Mouse (Mus musculus) embryonic facial prominence, embryonic 14.5 days (tissue): ENCODE data around the gene Ube4b. TPM values are rescaled to one million over a fixed set of nuclear protein-coding genes. Genes with fewer than 3 reads are reported as not detected.
"Not testable (repeated sequence)": the region's sequence is repeated elsewhere in the genome, so short reads cannot be mapped to it uniquely, and the experiment has no call there.

Experiments
- ATAC-seq: fragments of 200-750 bp; cut with Nextera tagmentation; 2 replicates; pipeline ENCODE4 v1.8.0; 2017; ENCODE audit warnings: low read depth, moderate number of reproducible peaks, moderate TSS enrichment
- DNase-seq: peaks from one replicate; pipeline ENCODE4 v3.0.0-alpha.2; 2015; ENCODE audit warnings: low spot score
- H3K27ac ChIP-seq: fragments of 300-500 bp; sonication (generic); replicated peaks from 2 replicates; pipeline ENCODE4 v1.5.1; 2014; ENCODE audit warnings: low read depth, mild to moderate bottlenecking, low read length, moderate library complexity
- H3K27me3 ChIP-seq: fragments of 300-500 bp; sonication (generic); replicated peaks from 2 replicates; pipeline ENCODE4 v1.6.1; 2014; ENCODE audit warnings: low read length; ENCODE audit not compliant: control insufficient read depth, insufficient read depth
- H3K36me3 ChIP-seq: fragments of 300-500 bp; sonication (generic); 2 replicates; pipeline ENCODE4 v1.6.1; 2014; ENCODE audit warnings: low read length, mixed read lengths; ENCODE audit not compliant: control insufficient read depth, insufficient read depth
- H3K4me1 ChIP-seq: fragments of 300-500 bp; sonication (generic); 2 replicates; pipeline ENCODE4 v1.6.1; 2014; ENCODE audit warnings: antibody characterized with exemption, low read length; ENCODE audit not compliant: control insufficient read depth, insufficient read depth
- H3K4me2 ChIP-seq: fragments of 300-500 bp; sonication (generic); 2 replicates; pipeline ENCODE4 v1.6.1; 2014; ENCODE audit warnings: low read depth, mild to moderate bottlenecking, low read length, moderate library complexity, mixed read lengths
- H3K4me3 ChIP-seq: fragments of 300-500 bp; sonication (generic); 2 replicates; pipeline ENCODE4 v1.5.1; 2014; ENCODE audit warnings: low read depth, mild to moderate bottlenecking, low read length
- H3K9ac ChIP-seq: fragments of 300-500 bp; sonication (generic); 2 replicates; pipeline ENCODE4 v1.6.1; 2014; ENCODE audit warnings: low read depth, mild to moderate bottlenecking, low read length, moderate library complexity, mixed read lengths
- H3K9me3 ChIP-seq: fragments of 300-500 bp; sonication (generic); 2 replicates; pipeline ENCODE4 v1.6.1; 2016; ENCODE audit warnings: low read length; ENCODE audit not compliant: control insufficient read depth
- WGBS: fragments of 180-500 bp; shearing (Covaris S2); extraction: QIAGEN DNeasy Blood & Tissue Kit; methylation state at CpG from one replicate; pipeline ENCODE4 v1.1.7; 2014; 5-methylcytosine and 5-hydroxymethylcytosine counted together
- polyA plus RNA-seq: library from polyadenylated mRNA; unstranded; fragments of >200 nt; fragmentation: Nextera tagmentation; extraction: Ambion mirVana; gene quantifications from 2 replicates; pipeline ENCODE4 v1.2.1, GENCODE M21; 2014

Ube4b gene
- 42.2 and 43.7 TPM in 2 replicates for polyA plus RNA-seq

- DNase-seq (peak; percentile 99), ATAC-seq (peak; percentile 92)
- peak within 1 kb of the TSS; percentile 98 for H3K27ac ChIP-seq
- H3K9ac ChIP-seq = peak within 1 kb of the TSS; percentile 89
- H3K9me3 ChIP-seq = no peaks in the 10 kb centered on the region
- peaks cover 12% of the 10 kb centered on the region for H3K4me1 ChIP-seq
- peak within 1 kb of the TSS; percentile 60 for H3K4me2 ChIP-seq
- H3K27me3 ChIP-seq = no peaks in the 10 kb centered on the region
- H3K36me3 ChIP-seq = no peaks in the 10 kb centered on the region
- under 1% methylated on average over 37 of the region's 50 CpGs for WGBS
- peak within 1 kb of the TSS; percentile 92 for H3K4me3 ChIP-seq
These were observed at the start of gene Ube4b for GRCm38 (mm10) chr4:149426325-149427199. TSS of gene Ube4b (minus strand) at chr4:149426749.

DNA sequence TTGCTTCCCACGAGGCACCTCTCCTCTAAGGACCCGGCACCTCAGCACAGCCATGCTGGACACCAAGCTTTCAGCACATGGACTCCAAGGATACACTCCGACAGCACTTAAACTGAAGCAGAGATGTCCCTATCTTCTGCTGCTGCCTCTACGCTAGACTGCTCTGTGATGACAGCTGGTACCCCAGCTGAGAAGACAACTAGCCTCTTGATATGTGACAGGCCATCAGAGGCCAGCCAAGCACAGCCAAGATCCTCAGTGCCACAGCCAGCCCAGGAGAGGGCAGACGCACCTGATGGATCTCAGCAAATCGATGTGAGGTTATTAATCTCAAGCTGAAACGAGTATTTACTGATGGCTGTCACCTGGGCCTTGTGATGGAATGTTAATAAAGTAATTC lies 48.5 kb upstream of the Ube4b start:
- DNase-seq (no peak), ATAC-seq (no peak)
- H3K9me3 ChIP-seq = no peaks in the 10 kb centered on the region
- H3K27me3 ChIP-seq = no peaks in the 10 kb centered on the region
- WGBS = 83% methylated on average over 7 of the region's 7 CpGs
- H3K4me1 ChIP-seq = no peaks in the 10 kb centered on the region
- no peak overlapping the region for H3K27ac ChIP-seq
- no peak overlapping the region for H3K4me3 ChIP-seq
- H3K9ac ChIP-seq = no peak overlapping the region
- H3K36me3 ChIP-seq = peaks cover 22% of the 10 kb centered on the region
- no peak overlapping the region for H3K4me2 ChIP-seq

GRCm38 (mm10) chr4:149469557-149469956 lies 43.0 kb upstream of the Ube4b start:
- H3K9ac ChIP-seq = no peak overlapping the region
- DNase-seq (no peak), ATAC-seq (no peak)
- no peaks in the 10 kb centered on the region for H3K4me1 ChIP-seq
- H3K36me3 ChIP-seq = peaks cover 36% of the 10 kb centered on the region
- H3K27ac ChIP-seq = no peak overlapping the region
- WGBS = 90% methylated on average over 3 of the region's 3 CpGs
- no peak overlapping the region for H3K4me2 ChIP-seq
- no peaks in the 10 kb centered on the region for H3K27me3 ChIP-seq
- H3K4me3 ChIP-seq = no peak overlapping the region
- no peaks in the 10 kb centered on the region for H3K9me3 ChIP-seq

DNA sequence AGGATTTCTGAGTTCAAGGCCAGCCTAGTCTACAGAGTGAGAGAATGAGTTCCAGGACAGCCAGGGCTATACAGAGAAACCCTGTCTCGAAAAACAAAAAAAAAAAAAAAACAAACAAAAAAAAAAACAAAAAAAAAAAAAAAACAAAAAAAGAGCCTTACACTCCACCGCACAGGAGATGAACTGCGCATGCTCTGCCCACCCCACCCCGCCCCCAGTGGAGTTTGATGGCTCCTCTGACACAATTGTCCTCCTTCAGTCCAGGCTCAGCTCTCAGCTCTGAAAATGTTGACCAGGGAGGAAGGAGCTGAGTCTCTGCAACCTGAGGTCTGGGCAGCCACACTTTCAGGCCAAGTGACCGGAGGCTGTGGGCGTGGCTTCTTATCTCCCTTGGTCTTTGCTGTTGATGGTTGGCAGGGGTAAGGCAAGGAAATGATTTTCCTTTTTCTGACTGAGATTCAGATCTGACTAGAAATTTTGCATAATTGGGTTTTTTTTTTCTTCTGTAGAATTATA lies 36.9 kb upstream of the Ube4b start:
- H3K36me3 ChIP-seq = peaks cover 8% of the 10 kb centered on the region
- no peaks in the 10 kb centered on the region for H3K9me3 ChIP-seq
- no peak for ATAC-seq
- no peak for DNase-seq
- no peaks in the 10 kb centered on the region for H3K27me3 ChIP-seq
- H3K9ac ChIP-seq = no peak overlapping the region
- no peak overlapping the region for H3K27ac ChIP-seq
- no peak overlapping the region for H3K4me3 ChIP-seq
- H3K4me1 ChIP-seq = no peaks in the 10 kb centered on the region
- WGBS = 71% methylated on average over 6 of the region's 6 CpGs
- no peak overlapping the region for H3K4me2 ChIP-seq

GRCm38 (mm10) chr4:149462305-149462971 lies 35.9 kb upstream of the Ube4b start:
- DNase-seq (no peak), ATAC-seq (no peak)
- Histone ChIP-seq H3K4me2 (no peak overlapping the region), H3K27ac (no peak overlapping the region), H3K36me3 (peaks cover 3% of the 10 kb centered on the region), H3K4me3 (no peak overlapping the region), H3K9me3 (no peaks in the 10 kb centered on the region), H3K4me1 (no peaks in the 10 kb centered on the region), H3K9ac (no peak overlapping the region), H3K27me3 (no peaks in the 10 kb centered on the region)
- WGBS = 72% methylated on average over 6 of the region's 6 CpGs

DNA sequence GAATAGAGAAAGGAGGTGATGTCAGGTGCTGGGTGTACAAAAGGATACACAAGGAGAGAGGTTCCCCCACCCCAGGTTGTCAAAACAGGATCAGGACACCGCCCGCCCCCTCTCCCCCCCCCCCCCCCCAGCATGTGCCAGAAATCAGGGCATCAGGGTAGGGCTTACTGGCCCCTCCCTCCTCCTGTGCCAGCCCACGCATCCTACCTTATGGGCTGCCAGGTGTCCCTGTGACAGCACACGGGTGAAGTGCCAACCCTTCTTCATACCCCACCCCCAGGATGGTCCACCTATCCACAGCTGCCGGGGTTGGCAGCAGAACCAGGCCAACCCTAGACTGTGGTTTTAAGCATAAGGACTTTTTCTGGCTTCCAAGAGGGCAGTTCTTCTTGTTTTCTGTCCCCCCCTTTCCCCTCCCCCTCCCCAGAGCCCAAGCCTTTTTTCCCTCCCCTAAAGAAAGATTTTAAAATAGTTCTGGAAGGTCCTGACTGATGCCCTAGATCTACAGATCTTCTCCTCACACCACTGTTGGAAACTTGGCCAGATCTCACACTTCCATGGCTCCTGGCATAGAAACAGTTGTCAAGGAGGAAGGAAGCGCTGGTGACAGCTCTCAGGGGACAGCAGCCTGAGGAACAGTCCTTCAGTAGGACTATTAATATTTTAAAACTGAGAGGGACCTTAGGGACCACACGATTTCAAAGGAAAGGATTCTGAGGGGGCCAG lies 35.2 kb upstream of the Ube4b start:
- Histone ChIP-seq H3K27ac (no peak overlapping the region), H3K4me1 (no peaks in the 10 kb centered on the region), H3K4me2 (no peak overlapping the region), H3K9ac (no peak overlapping the region), H3K9me3 (no peaks in the 10 kb centered on the region), H3K36me3 (no peaks in the 10 kb centered on the region), H3K27me3 (no peaks in the 10 kb centered on the region), H3K4me3 (no peak overlapping the region)
- ATAC-seq = no peak
- 66% methylated on average over 4 of the region's 7 CpGs for WGBS
- no peak for DNase-seq

DNA sequence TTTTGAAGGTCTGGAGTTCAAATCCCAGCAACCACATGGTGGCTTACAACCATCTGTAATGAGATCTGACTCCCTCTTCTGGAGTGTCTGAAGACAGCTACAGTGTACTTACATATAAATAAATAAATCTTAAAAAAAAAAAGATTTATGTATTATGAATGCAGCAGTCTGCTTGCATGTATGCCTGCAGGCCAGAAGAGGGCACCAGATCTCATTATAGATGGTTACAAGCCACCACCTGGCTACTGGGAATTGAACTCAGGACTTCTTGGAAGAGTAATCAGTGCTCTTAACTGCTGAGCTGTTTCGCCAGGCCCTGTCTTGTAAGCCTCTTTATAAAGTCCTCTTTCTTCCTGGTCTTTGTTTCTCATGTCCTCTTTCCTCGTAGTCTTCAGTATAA lies 33.9 kb upstream of the Ube4b start:
- H3K4me1 ChIP-seq, H3K36me3 ChIP-seq, DNase-seq, ATAC-seq, H3K4me2 ChIP-seq, H3K27me3 ChIP-seq, H3K27ac ChIP-seq, H3K9ac ChIP-seq, H3K4me3 ChIP-seq, H3K9me3 ChIP-seq: not testable (repeated sequence)
- WGBS = 97% methylated on average over 2 of the region's 2 CpGs

DNA sequence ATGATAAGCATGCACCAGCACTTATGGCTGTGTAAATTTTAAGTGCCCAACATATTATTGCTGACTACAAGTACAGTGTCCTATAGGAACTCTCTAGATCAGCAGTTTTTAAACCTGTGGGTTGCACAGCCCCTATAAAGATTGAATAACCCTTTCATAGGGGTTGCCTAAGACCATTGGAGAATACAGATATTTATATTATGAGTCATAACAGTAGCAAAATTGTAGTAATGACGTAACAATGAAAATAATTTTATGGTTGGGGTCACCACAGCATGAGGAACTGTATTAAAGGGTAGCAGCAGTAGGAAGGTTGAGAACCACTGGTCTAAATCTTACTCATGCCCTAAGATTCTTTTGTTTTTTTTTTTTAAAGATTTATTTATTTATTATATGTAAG lies 32.9 kb upstream of the Ube4b start:
- Histone ChIP-seq H3K4me1 (no peaks in the 10 kb centered on the region), H3K9me3 (no peaks in the 10 kb centered on the region), H3K9ac (no peak overlapping the region), H3K36me3 (no peaks in the 10 kb centered on the region), H3K4me2 (no peak overlapping the region), H3K27me3 (no peaks in the 10 kb centered on the region), H3K27ac (no peak overlapping the region), H3K4me3 (no peak overlapping the region)
- WGBS = 83% methylated on average over 1 of the region's 1 CpGs
- DNase-seq (no peak), ATAC-seq (no peak)
